Mouse (Mus musculus) neural tube, embryonic 11.5 days (tissue): ENCODE data around the gene Frmpd2. TPM values are rescaled to one million over a fixed set of nuclear protein-coding genes. Genes with fewer than 3 reads are reported as not detected.
A peak's percentile ranks its signal among the peaks of the same experiment; 100 is the strongest.
"Not testable (repeated sequence)": the region's sequence is repeated elsewhere in the genome, so short reads cannot be mapped to it uniquely, and the experiment has no call there.

ENCODE experiments used
- ATAC-seq: fragments of 200-750 bp; cut with Nextera tagmentation; 2 replicates; pipeline ENCODE4 v1.8.0; 2017; ENCODE audit warnings: moderate number of reproducible peaks, mild to moderate bottlenecking, moderate TSS enrichment, moderate library complexity; ENCODE audit not compliant: insufficient read depth, low FRiP score, low TSS enrichment
- DNase-seq: peaks from one replicate; pipeline ENCODE4 v3.0.0-alpha.2; 2015; ENCODE audit warnings: low spot score
- H3K27ac ChIP-seq: fragments of 300-500 bp; sonication (generic); 2 replicates; pipeline ENCODE4 v1.5.1; 2014; ENCODE audit warnings: low read depth, mild to moderate bottlenecking, low read length
- H3K27me3 ChIP-seq: fragments of 300-500 bp; sonication (generic); 2 replicates; pipeline ENCODE4 v1.6.1; 2014; ENCODE audit warnings: mild to moderate bottlenecking, low read length, mixed read lengths; ENCODE audit not compliant: control insufficient read depth, insufficient read depth
- H3K36me3 ChIP-seq: fragments of 300-500 bp; sonication (generic); 2 replicates; pipeline ENCODE4 v1.6.1; 2014; ENCODE audit warnings: mild to moderate bottlenecking, low read length, moderate library complexity, mixed read lengths; ENCODE audit not compliant: control insufficient read depth, insufficient read depth
- H3K4me1 ChIP-seq: fragments of 300-500 bp; sonication (generic); 2 replicates; pipeline ENCODE4 v1.6.1; 2014; ENCODE audit warnings: low read length, mixed read lengths; ENCODE audit not compliant: control insufficient read depth, insufficient read depth
- H3K4me2 ChIP-seq: fragments of 300-500 bp; sonication (generic); 2 replicates; pipeline ENCODE4 v1.6.1; 2014; ENCODE audit warnings: low read depth, mild to moderate bottlenecking, moderate library complexity
- H3K4me3 ChIP-seq: fragments of 300-500 bp; sonication (generic); 2 replicates; pipeline ENCODE4 v1.5.1; 2014; ENCODE audit warnings: low read depth, low read length
- H3K9ac ChIP-seq: fragments of 300-500 bp; sonication (generic); 2 replicates; pipeline ENCODE4 v1.6.1; 2014; ENCODE audit warnings: mild to moderate bottlenecking, low read length
- H3K9me3 ChIP-seq: fragments of 300-500 bp; sonication (generic); 2 replicates; pipeline ENCODE4 v1.6.1; 2016; ENCODE audit warnings: low read length; ENCODE audit not compliant: control insufficient read depth
- WGBS: fragments of 180-500 bp; shearing (Covaris S2); extraction: QIAGEN DNeasy Blood & Tissue Kit; methylation state at CpG from one replicate; pipeline ENCODE4 v1.1.7; 2014; 5-methylcytosine and 5-hydroxymethylcytosine counted together
- polyA plus RNA-seq: library from polyadenylated mRNA; unstranded; fragments of >200 nt; fragmentation: Nextera tagmentation; extraction: Ambion mirVana; gene quantifications from 2 replicates; pipeline ENCODE4 v1.2.1, GENCODE M21; 2014

The Frmpd2 gene
- polyA plus RNA-seq = not detected in 2 replicates

DNA sequence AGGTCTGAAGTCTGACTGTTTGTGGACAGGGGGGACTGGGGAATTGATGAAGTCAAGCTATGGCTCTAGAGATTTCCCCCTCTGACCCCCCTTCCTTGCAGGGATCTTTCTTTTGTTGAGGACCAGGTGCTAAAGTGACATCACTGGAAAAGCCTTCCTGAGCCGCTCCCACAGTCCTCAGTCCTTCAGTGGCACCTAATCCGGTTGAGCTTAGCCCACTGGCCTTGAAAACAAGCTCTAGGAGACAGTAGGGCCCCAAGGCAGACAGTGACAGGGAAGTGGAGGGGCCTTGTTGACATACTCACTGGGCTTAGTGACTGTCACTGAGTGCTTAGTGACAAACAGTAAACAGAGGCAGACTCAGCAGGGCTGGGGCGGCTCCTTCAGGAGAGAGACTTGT lies at the start of gene Frmpd2:
TSS of gene Frmpd2 (plus strand) at position 366 of the 400 bp plus-strand sequence.
- no peaks in the 10 kb centered on the region for H3K4me1 ChIP-seq
- no peaks in the 10 kb centered on the region for H3K36me3 ChIP-seq
- H3K4me2 ChIP-seq = no peak within 1 kb of the TSS
- H3K9ac ChIP-seq = no peak within 1 kb of the TSS
- DNase-seq = no peak
- WGBS = 61% methylated on average over 3 of the region's 3 CpGs
- no peak for ATAC-seq
- no peaks in the 10 kb centered on the region for H3K9me3 ChIP-seq
- no peak within 1 kb of the TSS for H3K27ac ChIP-seq
- no peaks in the 10 kb centered on the region for H3K27me3 ChIP-seq
- H3K4me3 ChIP-seq = no peak within 1 kb of the TSS

DNA sequence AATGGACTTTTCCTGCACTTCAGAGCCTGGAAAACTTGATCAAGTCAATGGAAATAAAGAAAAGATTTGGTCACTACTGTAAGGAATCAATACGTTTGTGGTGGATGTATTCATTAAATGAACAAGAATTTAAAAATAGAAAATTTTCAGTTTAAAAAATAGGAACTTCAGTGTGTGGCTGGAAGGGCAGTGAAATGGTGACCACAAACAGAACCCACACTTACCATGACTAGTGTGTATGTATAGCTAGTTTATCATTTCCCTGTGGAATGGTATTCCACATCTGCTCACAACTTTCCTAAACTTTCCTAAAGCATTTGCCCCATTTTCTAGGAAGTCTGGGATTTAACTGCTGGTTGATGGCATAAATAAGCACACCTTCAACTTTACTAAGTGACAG lies 48.5 kb upstream of the Frmpd2 start:
- H3K27ac ChIP-seq = no peak overlapping the region
- H3K36me3 ChIP-seq = no peaks in the 10 kb centered on the region
- DNase-seq = no peak
- no peak overlapping the region for H3K4me2 ChIP-seq
- 88% methylated on average over 1 of the region's 1 CpGs for WGBS
- no peak overlapping the region for H3K4me3 ChIP-seq
- H3K4me1 ChIP-seq = no peaks in the 10 kb centered on the region
- H3K9me3 ChIP-seq = no peaks in the 10 kb centered on the region
- no peak overlapping the region for H3K9ac ChIP-seq
- no peaks in the 10 kb centered on the region for H3K27me3 ChIP-seq
- no peak for ATAC-seq

DNA sequence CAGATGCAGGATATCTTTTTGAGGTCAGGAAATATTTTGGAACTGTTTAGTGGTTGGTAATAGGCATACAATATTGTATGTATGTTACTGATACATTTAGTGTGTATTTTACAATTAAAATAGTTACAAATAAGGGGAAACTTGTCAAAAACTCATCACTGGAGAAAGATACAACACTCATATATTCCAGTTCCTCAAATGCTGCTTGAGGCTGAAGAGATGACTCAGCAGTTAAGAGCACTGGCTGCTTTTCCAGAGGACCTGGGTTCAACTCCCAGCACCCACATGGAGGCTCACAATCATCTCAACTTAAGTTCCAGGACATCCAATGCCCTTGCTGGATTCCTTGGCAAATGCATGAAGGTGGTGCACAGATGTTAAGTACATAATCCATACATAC lies 47.4 kb upstream of the Frmpd2 start:
- Histone ChIP-seq H3K4me2 (no peak overlapping the region), H3K9ac (no peak overlapping the region), H3K4me3 (no peak overlapping the region), H3K4me1 (no peaks in the 10 kb centered on the region), H3K27ac (no peak overlapping the region), H3K36me3 (no peaks in the 10 kb centered on the region), H3K27me3 (no peaks in the 10 kb centered on the region), H3K9me3 (no peaks in the 10 kb centered on the region)
- DNase-seq (no peak), ATAC-seq (no peak)

DNA sequence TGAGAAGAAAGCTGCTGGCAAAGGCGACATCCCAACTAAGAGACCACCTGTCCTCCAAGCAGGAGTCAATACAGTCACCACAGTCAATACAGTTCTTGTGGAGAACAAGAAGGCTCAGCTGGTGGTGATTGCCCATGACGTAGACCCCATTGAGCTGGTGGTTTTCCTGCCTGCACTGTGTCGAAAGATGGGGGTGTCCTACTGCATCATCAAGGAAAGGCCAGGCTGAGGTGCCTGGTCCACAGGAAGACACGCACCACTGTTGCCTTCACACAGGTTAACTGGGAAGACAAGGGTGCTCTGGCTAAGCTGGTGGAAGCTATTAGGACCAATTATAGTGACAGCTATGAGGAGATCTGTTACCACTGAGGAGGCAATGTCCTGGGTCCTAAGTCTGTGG lies 39.0 kb upstream of the Frmpd2 start:
- H3K4me1 ChIP-seq, H3K36me3 ChIP-seq, DNase-seq, H3K4me2 ChIP-seq, H3K4me3 ChIP-seq, H3K27me3 ChIP-seq, H3K9me3 ChIP-seq, H3K27ac ChIP-seq, H3K9ac ChIP-seq, ATAC-seq: not testable (repeated sequence)
- WGBS = 83% methylated on average over 4 of the region's 4 CpGs

DNA sequence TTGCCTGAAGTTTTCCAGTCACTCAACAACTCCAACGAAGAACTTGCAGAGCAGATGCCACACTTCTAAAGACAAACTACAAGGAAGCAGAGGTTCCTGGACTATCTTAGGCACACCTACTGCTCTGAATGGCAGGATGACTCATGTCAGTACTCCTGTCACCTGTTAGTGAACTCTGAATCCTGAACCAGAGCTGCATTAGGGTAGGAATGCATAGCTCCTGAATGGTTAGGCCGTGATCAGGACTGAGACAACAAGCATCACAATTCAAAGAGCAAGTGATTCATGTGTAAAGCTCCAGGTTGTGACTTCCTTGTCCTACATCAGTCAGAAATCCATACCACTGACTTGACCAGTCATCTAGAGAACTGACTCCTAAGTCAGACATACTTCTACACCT lies 27.7 kb upstream of the Frmpd2 start:
- H3K27ac ChIP-seq = no peak overlapping the region
- peaks cover 3% of the 10 kb centered on the region; the same call in 1 of the 2 replicates for H3K4me1 ChIP-seq
- H3K27me3 ChIP-seq = no peaks in the 10 kb centered on the region
- no peaks in the 10 kb centered on the region for H3K36me3 ChIP-seq
- H3K4me2 ChIP-seq = no peak overlapping the region
- no peak overlapping the region for H3K9ac ChIP-seq
- no peak for ATAC-seq
- no peaks in the 10 kb centered on the region for H3K9me3 ChIP-seq
- no peak overlapping the region for H3K4me3 ChIP-seq
- DNase-seq = no peak
- 92% methylated on average over 2 of the region's 2 CpGs for WGBS

DNA sequence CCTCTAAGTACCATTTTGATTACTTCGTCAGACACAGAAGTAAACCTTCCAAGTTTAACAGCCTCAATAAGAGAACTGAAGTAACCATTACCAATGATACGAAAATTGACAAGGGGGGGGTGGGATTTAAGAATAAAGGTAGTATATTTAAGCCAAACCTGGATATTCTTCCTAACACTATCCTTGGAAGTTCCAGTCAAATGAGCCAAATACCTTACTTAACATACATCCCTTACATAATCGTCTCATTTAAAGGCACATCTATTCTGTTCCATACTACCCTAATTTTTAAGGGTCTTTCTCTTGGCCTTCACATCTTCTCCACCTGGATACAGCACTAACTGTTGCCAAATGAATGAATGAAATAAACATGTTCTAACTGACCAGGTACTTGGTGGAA lies 25.5 kb upstream of the Frmpd2 start:
- peak overlapping the region; percentile 78 for H3K9ac ChIP-seq
- WGBS = 45% methylated on average over 3 of the region's 3 CpGs
- no peak overlapping the region; the same call in 1 of the 2 replicates for H3K27ac ChIP-seq

DNA sequence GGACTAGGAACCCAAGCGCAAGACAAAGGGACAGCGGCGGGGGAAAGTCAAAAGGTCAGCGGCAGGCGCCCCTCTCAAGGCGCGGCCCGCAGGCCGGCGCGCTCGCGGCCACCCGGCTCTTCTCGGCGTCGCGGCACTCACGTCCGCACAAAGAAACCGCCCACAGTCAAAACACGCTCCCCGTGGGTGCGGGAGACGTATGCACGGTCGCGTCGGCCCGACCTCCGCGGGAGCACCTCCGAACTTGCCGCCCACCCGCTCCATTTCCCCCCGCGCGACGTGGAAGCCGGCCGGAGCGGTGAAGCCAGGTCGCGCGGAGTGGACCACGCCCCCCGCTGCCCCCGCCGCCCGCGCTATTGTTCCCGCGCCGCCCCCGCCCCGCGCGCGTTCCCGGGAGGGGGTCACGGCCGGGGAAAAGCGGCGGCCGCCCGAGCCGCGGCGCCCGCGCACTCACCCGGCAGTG lies 24.9 kb upstream of the Frmpd2 start:
- Histone ChIP-seq H3K4me2 (peak overlapping the region; percentile 64), H3K4me3 (peak overlapping the region; percentile 92), H3K9ac (peak overlapping the region; percentile 78), H3K36me3 (no peaks in the 10 kb centered on the region), H3K27me3 (0 out of 2 replicates have a peak, but pooled peaks cover 3% of the 10 kb centered on the region), H3K4me1 (peaks cover 3% of the 10 kb centered on the region; the same call in 1 of the 2 replicates), H3K27ac (peak overlapping the region; percentile 96), H3K9me3 (no peaks in the 10 kb centered on the region)
- WGBS = under 1% methylated on average over 63 of the region's 72 CpGs
- ATAC-seq (peak; percentile 49), DNase-seq (peak; percentile 67)

More for the DNA sequence above, 25.5 kb upstream of the Frmpd2 start:
- Histone ChIP-seq H3K4me2 (peak overlapping the region; percentile 64), H3K9me3 (no peaks in the 10 kb centered on the region), H3K27me3 (0 out of 2 replicates have a peak, but pooled peaks cover 3% of the 10 kb centered on the region), H3K36me3 (no peaks in the 10 kb centered on the region), H3K4me1 (peaks cover 3% of the 10 kb centered on the region; the same call in 1 of the 2 replicates), H3K4me3 (peak overlapping the region; percentile 92)
- no peak for DNase-seq
- no peak for ATAC-seq

DNA sequence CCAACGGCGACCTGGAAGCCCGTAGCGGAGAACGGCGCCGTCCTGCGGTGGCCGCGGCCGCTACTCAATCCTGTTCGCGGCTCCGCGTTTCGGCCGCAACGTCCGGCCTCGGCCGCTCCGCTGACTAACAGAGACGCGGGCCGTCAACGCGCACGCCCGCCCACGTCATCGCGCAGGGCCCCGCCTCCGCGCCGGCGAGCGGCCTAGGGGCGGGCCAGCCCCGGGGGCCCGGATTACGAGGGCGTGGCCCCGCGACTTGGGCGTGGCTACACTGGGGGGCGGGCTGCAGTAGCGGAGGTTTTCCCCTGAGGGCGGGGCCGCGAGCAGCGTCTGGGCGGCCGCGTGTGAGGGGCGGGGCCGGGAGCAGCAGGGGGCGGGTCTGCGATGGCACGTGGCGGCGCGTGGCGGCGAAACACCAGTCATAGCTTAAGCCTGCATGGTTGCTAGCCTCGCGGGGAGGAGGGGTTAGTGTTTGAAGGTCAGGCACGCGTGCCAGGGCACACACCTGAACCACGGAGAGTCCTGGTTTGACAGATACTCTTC lies 24.4 kb upstream of the Frmpd2 start, which contains the start of gene Mapk8:
TSS of gene Mapk8 (minus strand) at position 132 of the 543 bp plus-strand sequence.
- peak within 1 kb of the TSS; percentile 64 for H3K4me2 ChIP-seq
- WGBS = 0% methylated on average over 68 of the region's 70 CpGs
- H3K9me3 ChIP-seq = no peaks in the 10 kb centered on the region

DNA sequence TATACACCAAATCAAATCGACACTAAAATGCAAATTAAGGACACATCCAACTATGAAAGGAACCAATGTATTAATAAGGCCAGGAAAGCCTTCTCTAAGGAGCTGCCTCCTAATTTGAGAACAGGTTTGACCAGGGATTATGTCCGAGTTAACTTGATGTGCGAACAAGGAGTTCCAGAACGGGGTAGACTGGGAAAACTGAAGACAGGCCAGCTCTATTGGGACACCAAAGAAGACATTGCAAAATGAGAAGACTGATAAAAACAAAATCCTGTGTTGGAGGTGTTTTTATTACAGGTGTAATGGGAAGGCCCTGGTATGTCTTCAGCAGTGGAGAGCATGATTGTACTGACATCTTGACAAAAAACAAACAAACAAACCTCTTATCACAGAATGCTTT lies 23.2 kb upstream of the Frmpd2 start:
- Histone ChIP-seq H3K27me3 (0 out of 2 replicates have a peak, but pooled peaks cover 3% of the 10 kb centered on the region), H3K27ac (no peak overlapping the region), H3K4me2 (no peak overlapping the region), H3K36me3 (no peaks in the 10 kb centered on the region), H3K9ac (no peak overlapping the region), H3K4me3 (no peak overlapping the region), H3K9me3 (no peaks in the 10 kb centered on the region), H3K4me1 (peaks cover 3% of the 10 kb centered on the region; the same call in 1 of the 2 replicates)
- no peak for DNase-seq
- no peak for ATAC-seq
- WGBS = 89% methylated on average over 4 of the region's 4 CpGs

More for the DNA sequence above, 24.4 kb upstream of the Frmpd2 start, which contains the start of gene Mapk8:
- peak within 1 kb of the TSS; percentile 78 for H3K9ac ChIP-seq
- no peaks in the 10 kb centered on the region for H3K36me3 ChIP-seq
- H3K4me3 ChIP-seq = peak within 1 kb of the TSS; percentile 92
- DNase-seq = peak; percentile 98
- H3K27ac ChIP-seq = peak within 1 kb of the TSS; percentile 96
- 0 out of 2 replicates have a peak, but pooled peaks cover 3% of the 10 kb centered on the region for H3K27me3 ChIP-seq
- peaks cover 3% of the 10 kb centered on the region; the same call in 1 of the 2 replicates for H3K4me1 ChIP-seq
- ATAC-seq = peak; percentile 97
